Mouse (Mus musculus) midbrain, postnatal 0 days (tissue): ENCODE results near the gene Nav2. TPM values are rescaled to one million over a fixed set of nuclear protein-coding genes. Genes with fewer than 3 reads are reported as not detected.

Experiments used
- ATAC-seq: fragments of 200-750 bp; cut with Nextera tagmentation; 2 replicates; pipeline ENCODE4 v1.8.0; 2017; ENCODE audit warnings: moderate number of reproducible peaks, mild to moderate bottlenecking, moderate TSS enrichment, moderate library complexity; ENCODE audit not compliant: low FRiP score
- DNase-seq: peaks from one replicate; pipeline ENCODE4 v3.0.0-alpha.2; 2015; ENCODE audit warnings: low spot score
- H3K27ac ChIP-seq: fragments of 300-500 bp; sonication (generic); 2 replicates; pipeline ENCODE4 v1.5.1; 2014; ENCODE audit warnings: low read depth, mild to moderate bottlenecking, low read length, mixed read lengths
- H3K27me3 ChIP-seq: fragments of 300-500 bp; sonication (generic); 2 replicates; pipeline ENCODE4 v1.6.1; 2014; ENCODE audit warnings: low read length, control low read depth, mixed read lengths; ENCODE audit not compliant: insufficient read depth
- H3K36me3 ChIP-seq: fragments of 300-500 bp; sonication (generic); 2 replicates; pipeline ENCODE4 v1.6.1; 2014; ENCODE audit warnings: low read length, control low read depth, mixed read lengths; ENCODE audit not compliant: insufficient read depth
- H3K4me1 ChIP-seq: fragments of 300-500 bp; sonication (generic); 2 replicates; pipeline ENCODE4 v1.6.1; 2014; ENCODE audit warnings: mild to moderate bottlenecking, control low read depth, antibody characterized with exemption, low read length, mixed read lengths; ENCODE audit not compliant: insufficient read depth
- H3K4me2 ChIP-seq: fragments of 300-500 bp; sonication (generic); 2 replicates; pipeline ENCODE4 v1.6.1; 2014; ENCODE audit warnings: low read depth, mild to moderate bottlenecking, low read length, mixed read lengths; ENCODE audit not compliant: poor library complexity, severe bottlenecking
- H3K4me3 ChIP-seq: fragments of 300-500 bp; sonication (generic); 2 replicates; pipeline ENCODE4 v1.5.1; 2014; ENCODE audit warnings: low read depth, mild to moderate bottlenecking, low read length, moderate library complexity
- H3K9ac ChIP-seq: fragments of 300-500 bp; sonication (generic); replicated peaks from 2 replicates; pipeline ENCODE4 v1.6.1; 2014; ENCODE audit warnings: mild to moderate bottlenecking, low read length, moderate library complexity, mixed read lengths; ENCODE audit not compliant: poor library complexity, severe bottlenecking
- H3K9me3 ChIP-seq: fragments of 300-500 bp; sonication (generic); 2 replicates; pipeline ENCODE4 v1.6.1; 2016; ENCODE audit warnings: low read length, control low read depth
- CTCF ChIP-seq: IDR thresholded peaks from 2 replicates; pipeline ENCODE4 v1.5.1; 2016; ENCODE audit warnings: antibody characterized with exemption, mild to moderate bottlenecking
- WGBS: fragments of 180-500 bp; shearing (Covaris S2); extraction: QIAGEN DNeasy Blood & Tissue Kit; methylation state at CpG from one replicate; pipeline ENCODE4 v1.1.7; 2014; 5-methylcytosine and 5-hydroxymethylcytosine counted together
- polyA plus RNA-seq: library from polyadenylated mRNA; unstranded; fragments of >200 nt; fragmentation: Nextera tagmentation; extraction: Ambion mirVana; gene quantifications from 2 replicates; pipeline ENCODE4 v1.2.1, GENCODE M21; 2015
- total RNA-seq: library from RNA; depleted of rRNA; stranded (reverse); fragments of >200 nt; gene quantifications from 2 replicates; pipeline ENCODE4 v1.2.3, GENCODE M21; 2014

The Nav2 gene
- total and polyA plus RNA-seq, 2 experiments from 2014 or later: 18.3 to 53.8 TPM

GRCm38 (mm10) chr7:49476666-49477065 is 568.1 kb downstream of the Nav2 start:
- 69% methylated on average over 5 of the region's 5 CpGs for WGBS
- DNase-seq: no peak
- no peak overlapping the region for H3K27ac ChIP-seq

GRCm38 (mm10) chr7:49477076-49477975 is 568.8 kb downstream of the Nav2 start:
- DNase-seq: no peak
- Histone ChIP-seq H3K4me1 (no peaks in the 10 kb centered on the region), H3K27ac (no peak overlapping the region), H3K4me2 (no peak overlapping the region), H3K27me3 (no peaks in the 10 kb centered on the region), H3K4me3 (no peak overlapping the region), H3K9ac (no peak overlapping the region), H3K36me3 (no peaks in the 10 kb centered on the region), H3K9me3 (no peaks in the 10 kb centered on the region)
- no peak for ATAC-seq
- no peak for TF ChIP-seq CTCF
- 80% methylated on average over 9 of the region's 9 CpGs for WGBS

More at GRCm38 (mm10) chr7:49476666-49477065, 568.1 kb downstream of the Nav2 start:
- Histone ChIP-seq H3K4me1 (no peaks in the 10 kb centered on the region), H3K27me3 (no peaks in the 10 kb centered on the region), H3K9ac (no peak overlapping the region), H3K4me2 (no peak overlapping the region), H3K36me3 (no peaks in the 10 kb centered on the region), H3K4me3 (no peak overlapping the region), H3K9me3 (no peaks in the 10 kb centered on the region)
- no peak for ATAC-seq
- TF ChIP-seq CTCF: peak; percentile 53

GRCm38 (mm10) chr7:49477976-49478349 is 569.4 kb downstream of the Nav2 start:
- Histone ChIP-seq H3K9me3 (no peaks in the 10 kb centered on the region), H3K27ac (no peak overlapping the region), H3K9ac (no peak overlapping the region), H3K36me3 (no peaks in the 10 kb centered on the region), H3K4me1 (no peaks in the 10 kb centered on the region), H3K27me3 (no peaks in the 10 kb centered on the region), H3K4me3 (no peak overlapping the region), H3K4me2 (no peak overlapping the region)
- no peak for DNase-seq
- 74% methylated on average over 7 of the region's 7 CpGs for WGBS
- no peak for TF ChIP-seq CTCF
- no peak for ATAC-seq

GRCm38 (mm10) chr7:49478886-49479285 is 570.4 kb downstream of the Nav2 start:
- H3K36me3 ChIP-seq: no peaks in the 10 kb centered on the region
- no peak for DNase-seq
- no peak for ATAC-seq
- no peak overlapping the region for H3K27ac ChIP-seq
- no peak overlapping the region for H3K4me3 ChIP-seq
- no peaks in the 10 kb centered on the region; the same call in 1 of the 2 replicates for H3K27me3 ChIP-seq
- no peak overlapping the region for H3K9ac ChIP-seq
- 87% methylated on average over 4 of the region's 4 CpGs for WGBS
- H3K4me2 ChIP-seq: no peak overlapping the region
- no peaks in the 10 kb centered on the region for H3K9me3 ChIP-seq
- no peaks in the 10 kb centered on the region for H3K4me1 ChIP-seq
- no peak for TF ChIP-seq CTCF

- ATAC-seq (no peak), DNase-seq (no peak)
- TF ChIP-seq CTCF: no peak
- H3K9ac ChIP-seq: no peak overlapping the region
- H3K4me3 ChIP-seq: no peak overlapping the region
- no peak overlapping the region for H3K4me2 ChIP-seq
- H3K36me3 ChIP-seq: no peaks in the 10 kb centered on the region
- H3K27me3 ChIP-seq: no peaks in the 10 kb centered on the region; the same call in 1 of the 2 replicates
- H3K9me3 ChIP-seq: no peaks in the 10 kb centered on the region
- no peak overlapping the region for H3K27ac ChIP-seq
- 52% methylated on average over 8 of the region's 8 CpGs for WGBS
- H3K4me1 ChIP-seq: peaks cover 8% of the 10 kb centered on the region; the same call in 1 of the 2 replicates
These were observed 572.4 kb downstream of the Nav2 start for GRCm38 (mm10) chr7:49480962-49481361.

GRCm38 (mm10) chr7:49484036-49484744 is 575.7 kb downstream of the Nav2 start:
- H3K9ac ChIP-seq: no peak overlapping the region
- WGBS: 19% methylated on average over 11 of the region's 11 CpGs
- no peak overlapping the region for H3K4me2 ChIP-seq
- 0 out of 2 replicates have a peak overlapping the region, but pooled peaks have one; percentile 3 for H3K27ac ChIP-seq
- H3K36me3 ChIP-seq: no peaks in the 10 kb centered on the region
- no peaks in the 10 kb centered on the region for H3K9me3 ChIP-seq
- H3K27me3 ChIP-seq: no peaks in the 10 kb centered on the region; the same call in 1 of the 2 replicates
- ATAC-seq (no peak), DNase-seq (peak; percentile 31)
- peaks cover 8% of the 10 kb centered on the region; the same call in 1 of the 2 replicates for H3K4me1 ChIP-seq
- TF ChIP-seq CTCF: peak; percentile 28; the same call in 1 of the 2 replicates
- no peak overlapping the region for H3K4me3 ChIP-seq
